ENCODE assay signal across 16 mouse cellular contexts in the genomic region with DNA sequence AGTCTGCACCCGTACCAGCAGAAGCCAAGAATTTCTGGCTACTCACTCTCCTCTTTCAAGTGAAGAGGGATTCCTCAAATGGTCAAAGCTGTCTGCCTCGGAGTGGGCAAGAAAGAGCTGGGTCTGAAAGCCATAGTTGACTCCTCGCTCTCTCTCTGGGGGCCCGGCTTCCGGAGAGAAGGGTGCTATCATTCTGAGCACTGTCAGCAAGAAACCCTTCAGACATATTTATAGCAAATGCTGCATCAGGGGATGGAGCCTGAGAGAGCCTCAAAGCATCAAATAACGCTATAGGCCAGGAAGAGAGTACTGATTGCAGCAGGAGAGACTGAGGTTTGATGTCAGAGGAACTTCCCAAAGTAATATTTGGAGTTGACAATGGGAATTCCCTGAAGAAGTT. TPM values are rescaled to one million over a fixed set of nuclear protein-coding genes. Genes with fewer than 3 reads are reported as not detected.
DNase-seq lines count a peak whose midpoint lies in the region; ATAC-seq lines count a peak whose summit lies in the region.
"Had no signal": no experiment of that assay in that cellular context is flagged by ENCODE, and none has a peak within 500 bp of the region (broad histone marks: within the 10 kb centered on the region; RNA-seq: fewer than 3 reads in every experiment).

No protein-coding gene starts in this region.

- no peaks in the 10 kb centered on the region for H3K9me3 ChIP-seq in heart, embryonic 13.5 days
- no peaks in the 10 kb centered on the region for H3K9me3 ChIP-seq in liver, embryonic 11.5 days (ENCODE audit: control insufficient read depth, low read length)
- H3K9me3 ChIP-seq in liver, embryonic 12.5 days (replicated peaks), result 0 out of 2 replicates have a peak, but pooled peaks cover 4% of the 10 kb centered on the region
- H3K9me3 ChIP-seq in embryonic facial prominence, embryonic 12.5 days, result no peaks in the 10 kb centered on the region
- no peaks in the 10 kb centered on the region for H3K9me3 ChIP-seq in limb, embryonic 10.5 days (replicated peaks)

- no peaks in the 10 kb centered on the region for H3K36me3 ChIP-seq in heart, embryonic 13.5 days
- H3K36me3 ChIP-seq in liver, embryonic 11.5 days (ENCODE audit: control insufficient read depth, insufficient read depth, low read length), result no peaks in the 10 kb centered on the region
- H3K36me3 ChIP-seq in liver, embryonic 12.5 days, result no peaks in the 10 kb centered on the region
- no peaks in the 10 kb centered on the region for H3K36me3 ChIP-seq in embryonic facial prominence, embryonic 12.5 days
- no peaks in the 10 kb centered on the region for H3K36me3 ChIP-seq in limb, embryonic 10.5 days

- no peak for DNase-seq in heart, adult 18-20 months
- no peak for DNase-seq in liver, embryonic 11.5 days (ENCODE audit: low spot score)
- DNase-seq in limb, embryonic 10.5 days (ENCODE audit: low spot score), result no peak
- DNase-seq in left cerebral cortex, adult 8-10 months (ENCODE audit: low spot score in 2 of 2), result no peak
- DNase-seq in urinary bladder, adult 2 months (ENCODE audit: low spot score), result no peak
- DNase-seq: cerebellum, adult 2 months; gastrocnemius, postnatal 25 days; kidney, adult 18-20 months had no signal

- H3K4me1 ChIP-seq in heart, embryonic 13.5 days, result peaks cover 68% of the 10 kb centered on the region
- H3K4me1 ChIP-seq in liver, embryonic 11.5 days (replicated peaks; ENCODE audit: control insufficient read depth, insufficient read depth, low read length), result peaks cover 21% of the 10 kb centered on the region
- H3K4me1 ChIP-seq in liver, embryonic 12.5 days, result peaks cover 44% of the 10 kb centered on the region
- H3K4me1 ChIP-seq in embryonic facial prominence, embryonic 12.5 days, result peaks cover 52% of the 10 kb centered on the region
- peaks cover 69% of the 10 kb centered on the region for H3K4me1 ChIP-seq in limb, embryonic 10.5 days

- H3K27ac ChIP-seq in heart, embryonic 13.5 days (replicated peaks), result 0 out of 2 replicates have a peak overlapping the region, but pooled peaks have one; percentile 24
- H3K27ac ChIP-seq in liver, embryonic 11.5 days (ENCODE audit: low read depth, low read length), result no peak overlapping the region
- no peak overlapping the region for H3K27ac ChIP-seq in liver, embryonic 12.5 days
- 0 out of 2 replicates have a peak overlapping the region, but pooled peaks have one; percentile 1 for H3K27ac ChIP-seq in embryonic facial prominence, embryonic 12.5 days
- H3K27ac ChIP-seq in limb, embryonic 10.5 days, result peak overlapping the region; percentile 78
- H3K27ac ChIP-seq: macrophage had no signal

- H3K4me2 ChIP-seq in heart, embryonic 13.5 days, result peak overlapping the region; percentile 62
- peak overlapping the region; percentile 52; the same call in 1 of the 2 replicates for H3K4me2 ChIP-seq in liver, embryonic 11.5 days
- H3K4me2 ChIP-seq in liver, embryonic 12.5 days, result no peak overlapping the region
- peak overlapping the region; percentile 32; the same call in 1 of the 2 replicates for H3K4me2 ChIP-seq in embryonic facial prominence, embryonic 12.5 days (replicated peaks)

- no peak overlapping the region for H3K4me3 ChIP-seq in heart, embryonic 13.5 days
- H3K4me3 ChIP-seq in liver, embryonic 11.5 days (ENCODE audit: low read depth, low read length), result no peak overlapping the region
- H3K4me3 ChIP-seq in liver, embryonic 12.5 days, result no peak overlapping the region
- no peak overlapping the region for H3K4me3 ChIP-seq in embryonic facial prominence, embryonic 12.5 days
- no peak overlapping the region for H3K4me3 ChIP-seq in limb, embryonic 10.5 days

- peaks cover 71% of the 10 kb centered on the region for H3K27me3 ChIP-seq in heart, embryonic 13.5 days (replicated peaks)
- peaks cover 74% of the 10 kb centered on the region for H3K27me3 ChIP-seq in liver, embryonic 11.5 days (replicated peaks; ENCODE audit: control insufficient read depth, insufficient read depth, low read length)
- peaks cover 97% of the 10 kb centered on the region for H3K27me3 ChIP-seq in liver, embryonic 12.5 days (replicated peaks)
- H3K27me3 ChIP-seq in embryonic facial prominence, embryonic 12.5 days, result peaks cover 35% of the 10 kb centered on the region
- H3K27me3 ChIP-seq in limb, embryonic 10.5 days (ENCODE audit: low read depth, poor library complexity, severe bottlenecking), result peaks cover 69% of the 10 kb centered on the region

- 29% methylated on average over 6 of the region's 6 CpGs for WGBS in heart, embryonic 13.5 days
- WGBS in liver, embryonic 11.5 days, result 41% methylated on average over 6 of the region's 6 CpGs
- 37% methylated on average over 6 of the region's 6 CpGs for WGBS in liver, embryonic 12.5 days (ENCODE audit: insufficient replicate concordance)
- WGBS in embryonic facial prominence, embryonic 12.5 days, result 57% methylated on average over 6 of the region's 6 CpGs
- 54% methylated on average over 6 of the region's 6 CpGs for WGBS in limb, embryonic 10.5 days

- peak overlapping the region; percentile 67 for H3K9ac ChIP-seq in heart, embryonic 13.5 days
- no peak overlapping the region for H3K9ac ChIP-seq in liver, embryonic 11.5 days (ENCODE audit: low read depth, low read length)
- H3K9ac ChIP-seq in liver, embryonic 12.5 days, result no peak overlapping the region
- no peak overlapping the region for H3K9ac ChIP-seq in embryonic facial prominence, embryonic 12.5 days

- ATAC-seq in heart, embryonic 13.5 days (ENCODE audit: extremely low read depth, insufficient number of reproducible peaks, low FRiP score, low TSS enrichment), result no peak
- no peak for ATAC-seq in liver, embryonic 11.5 days (replicated peaks; ENCODE audit: low FRiP score)
- ATAC-seq in liver, embryonic 12.5 days, result no peak
- no peak for ATAC-seq in embryonic facial prominence, embryonic 12.5 days (ENCODE audit: insufficient number of reproducible peaks, insufficient read depth, low FRiP score, low TSS enrichment)
- ATAC-seq: CD4-positive, CD25-positive, alpha-beta regulatory T cell, adult 4 months; forebrain, embryonic 14.5 days had no signal

RNA-seq across cellular contexts. Expression of a gene that starts 1.2 kb away (rescaled TPM):
- polyA plus RNA-seq in heart, embryonic 13.5 days (2015; fragmentation: Nextera tagmentation; extraction: Ambion mirVana), result 9.5 and 10.8 TPM in 2 replicates
- 1 to 10 TPM; 2.7 to 3.3 TPM for total RNA-seq in heart, adult 18-20 months (2021)
- 13.2 TPM in 2 replicates for polyA plus RNA-seq in liver, embryonic 11.5 days (2014; fragmentation: Nextera tagmentation; extraction: Ambion mirVana)
- 3.8 and 4.9 TPM in 2 replicates for polyA plus RNA-seq in liver, embryonic 12.5 days (2016; fragmentation: Nextera tagmentation; extraction: Ambion mirVana)
- polyA plus RNA-seq in embryonic facial prominence, embryonic 12.5 days (2016; fragmentation: Nextera tagmentation; extraction: Ambion mirVana), result 64.5 and 72.8 TPM in 2 replicates
- polyA plus RNA-seq in limb, embryonic 10.5 days (2016; fragmentation: Nextera tagmentation; extraction: Ambion mirVana), result 16.6 and 24.2 TPM in 2 replicates
- 100 to 1,000 TPM; 212 to 229 (median 221) TPM for total RNA-seq in left cerebral cortex, adult 8-10 months (2022)
- polyA plus RNA-seq in urinary bladder, adult 2 months (2012; rRNA removed), result 75.2 and 79.8 TPM in 2 replicates
- polyA plus RNA-seq: CD4-positive, CD25-positive, alpha-beta regulatory T cell, adult 4 months had no signal

RNA-seq across cellular contexts. Expression of a gene that starts 19.6 kb away (rescaled TPM):
- polyA plus RNA-seq in heart, embryonic 13.5 days (2015; fragmentation: Nextera tagmentation; extraction: Ambion mirVana), result 29.0 and 32.4 TPM in 2 replicates
- total RNA-seq in heart, adult 18-20 months (2021), result 100 to 1,000 TPM; 141 to 148 TPM
- polyA plus RNA-seq in liver, embryonic 11.5 days (2014; fragmentation: Nextera tagmentation; extraction: Ambion mirVana), result 8.3 and 12.3 TPM in 2 replicates
- polyA plus RNA-seq in liver, embryonic 12.5 days (2016; fragmentation: Nextera tagmentation; extraction: Ambion mirVana), result 9.7 and 10.2 TPM in 2 replicates
- polyA plus RNA-seq in embryonic facial prominence, embryonic 12.5 days (2016; fragmentation: Nextera tagmentation; extraction: Ambion mirVana), result 18.7 and 22.2 TPM in 2 replicates
- polyA plus RNA-seq in limb, embryonic 10.5 days (2016; fragmentation: Nextera tagmentation; extraction: Ambion mirVana), result 15.7 and 16.5 TPM in 2 replicates
- total RNA-seq in left cerebral cortex, adult 8-10 months (2022), result 10 to 100 TPM; 39.7 to 46.1 (median 41.2) TPM
- 43.2 and 53.3 TPM in 2 replicates for polyA plus RNA-seq in urinary bladder, adult 2 months (2012; rRNA removed)

RNA-seq across cellular contexts. Expression of a gene that starts 33.2 kb away (rescaled TPM):
- 16.5 and 20.8 TPM in 2 replicates for polyA plus RNA-seq in heart, embryonic 13.5 days (2015; fragmentation: Nextera tagmentation; extraction: Ambion mirVana)
- total RNA-seq in heart, adult 18-20 months (2021), result 10 to 100 TPM; 60.7 to 63.2 TPM
- 18.8 and 19.4 TPM in 2 replicates for polyA plus RNA-seq in liver, embryonic 11.5 days (2014; fragmentation: Nextera tagmentation; extraction: Ambion mirVana)
- polyA plus RNA-seq in liver, embryonic 12.5 days (2016; fragmentation: Nextera tagmentation; extraction: Ambion mirVana), result 15.9 and 16.2 TPM in 2 replicates
- polyA plus RNA-seq in embryonic facial prominence, embryonic 12.5 days (2016; fragmentation: Nextera tagmentation; extraction: Ambion mirVana), result 28.8 and 29.8 TPM in 2 replicates
- 21.8 and 25.4 TPM in 2 replicates for polyA plus RNA-seq in limb, embryonic 10.5 days (2016; fragmentation: Nextera tagmentation; extraction: Ambion mirVana)
- total RNA-seq in left cerebral cortex, adult 8-10 months (2022), result 10 to 100 TPM; 77.3 to 95.7 (median 87.1) TPM
- 34.0 and 45.1 TPM in 2 replicates for polyA plus RNA-seq in urinary bladder, adult 2 months (2012; rRNA removed)

RNA-seq across cellular contexts. Expression of a gene that starts 47.8 kb away (rescaled TPM):
- 1.3 TPM in 2 replicates for polyA plus RNA-seq in heart, embryonic 13.5 days (2015; fragmentation: Nextera tagmentation; extraction: Ambion mirVana)
- total RNA-seq in heart, adult 18-20 months (2021), result 1 to 10 TPM in 1 of 2 experiments, under 1 TPM in 1; 0.77 to 1.3 TPM
- polyA plus RNA-seq in liver, embryonic 11.5 days (2014; fragmentation: Nextera tagmentation; extraction: Ambion mirVana), result 0.60 and 0.68 TPM in 2 replicates
- polyA plus RNA-seq in liver, embryonic 12.5 days (2016; fragmentation: Nextera tagmentation; extraction: Ambion mirVana), result 0.30 and 0.50 TPM in 2 replicates
- 0.57 and 0.91 TPM in 2 replicates for polyA plus RNA-seq in embryonic facial prominence, embryonic 12.5 days (2016; fragmentation: Nextera tagmentation; extraction: Ambion mirVana)
- 0.38 and 0.62 TPM in 2 replicates for polyA plus RNA-seq in limb, embryonic 10.5 days (2016; fragmentation: Nextera tagmentation; extraction: Ambion mirVana)
- 10 to 100 TPM; 15.6 to 22.9 (median 20.5) TPM for total RNA-seq in left cerebral cortex, adult 8-10 months (2022)
- 2.1 and 3.0 TPM in 2 replicates for polyA plus RNA-seq in urinary bladder, adult 2 months (2012; rRNA removed)

RNA-seq across cellular contexts. Expression of a gene that starts 58.7 kb away (rescaled TPM):
- 0.29 and 0.48 TPM in 2 replicates for polyA plus RNA-seq in heart, embryonic 13.5 days (2015; fragmentation: Nextera tagmentation; extraction: Ambion mirVana)
- total RNA-seq in heart, adult 18-20 months (2021), result 1 to 10 TPM; 2.5 to 2.8 TPM
- polyA plus RNA-seq in liver, embryonic 11.5 days (2014; fragmentation: Nextera tagmentation; extraction: Ambion mirVana), result 0.55 TPM in 1 of 2 replicates, not detected in the other
- polyA plus RNA-seq in liver, embryonic 12.5 days (2016; fragmentation: Nextera tagmentation; extraction: Ambion mirVana), result not detected in 2 replicates
- polyA plus RNA-seq in embryonic facial prominence, embryonic 12.5 days (2016; fragmentation: Nextera tagmentation; extraction: Ambion mirVana), result not detected in 2 replicates
- polyA plus RNA-seq in limb, embryonic 10.5 days (2016; fragmentation: Nextera tagmentation; extraction: Ambion mirVana), result 0.28 TPM in 1 of 2 replicates, not detected in the other
- total RNA-seq in left cerebral cortex, adult 8-10 months (2022), result not detected
- not detected in 2 replicates for polyA plus RNA-seq in urinary bladder, adult 2 months (2012; rRNA removed)
- total RNA-seq: layer of hippocampus, adult 18-20 months; liver, adult 2 months had no signal
- polyA plus RNA-seq: CD4-positive, CD25-positive, alpha-beta regulatory T cell, adult 4 months; cerebellum, adult 2 months; forebrain, embryonic 14.5 days; liver, adult 2 months; macrophage had no signal

Comparison
In these comparisons a context has a peak if more than half of its experiments do, and no peak if none do; other contexts are left out.
1. H3K27ac ChIP-seq: peak in heart, embryonic 13.5 days (single experiment), embryonic facial prominence, embryonic 12.5 days (single experiment) and limb, embryonic 10.5 days (single experiment); none in liver, embryonic 11.5 days (single experiment) and liver, embryonic 12.5 days (single experiment).